Mouse (Mus musculus): ENCODE measurements around the gene Ptk6. TPM values are rescaled to one million over a fixed set of nuclear protein-coding genes. Genes with fewer than 3 reads are reported as not detected.
"Not testable (repeated sequence)": the region's sequence is repeated elsewhere in the genome, so short reads cannot be mapped to it uniquely, and the experiment has no call there.

Gene Ptk6
- total RNA-seq, 2 experiments from 2014 or later, result not detected

- DNase-seq (ENCODE audit: extremely low spot score in 1 of 2, low spot score in 2 of 2), result no peak
- intact Hi-C loops (cut with DNase I), result no loop called here
Observed at GRCm38 (mm10) chr2:181224994-181225393, 22.4 kb upstream of the Ptk6 start.

GRCm38 (mm10) chr2:181220361-181220760 is 17.8 kb upstream of the Ptk6 start:
- intact Hi-C loops (cut with DNase I), result no loop called here
- peak in 1 of 2 experiments; percentile 46 for DNase-seq (ENCODE audit: extremely low spot score in 1 of 2, low spot score in 2 of 2)

GRCm38 (mm10) chr2:181219538-181220216 is 17.1 kb upstream of the Ptk6 start, which contains the start of gene Fndc11:
Gene Fndc11 (plus strand): TSS chr2:181220013.
- DNase-seq (ENCODE audit: extremely low spot score in 1 of 2, low spot score in 2 of 2), result peak; percentile 50 to 90
- intact Hi-C loops (cut with DNase I), result no loop called here

GRCm38 (mm10) chr2:181218881-181219485 is 16.4 kb upstream of the Ptk6 start:
- intact Hi-C loops (cut with DNase I), result no loop called here
- DNase-seq (ENCODE audit: extremely low spot score in 1 of 2, low spot score in 2 of 2), result peak in 1 of 2 experiments; percentile 19

- no peak for DNase-seq (ENCODE audit: extremely low spot score in 1 of 2, low spot score in 2 of 2)
- intact Hi-C loops (cut with DNase I), result no loop called here
Observed at GRCm38 (mm10) chr2:181216037-181216436, 13.4 kb upstream of the Ptk6 start.

GRCm38 (mm10) chr2:181213021-181213445 is 10.4 kb upstream of the Ptk6 start, which contains the start of gene Srms:
Gene Srms (minus strand): TSS chr2:181213185.
- DNase-seq (ENCODE audit: extremely low spot score in 1 of 2, low spot score in 2 of 2), result peak in 1 of 2 experiments; percentile 53

GRCm38 (mm10) chr2:181212389-181213020 is 9.9 kb upstream of the Ptk6 start:
- intact Hi-C loops (cut with DNase I), result no loop called here
- no peak for DNase-seq (ENCODE audit: extremely low spot score in 1 of 2, low spot score in 2 of 2)

More at GRCm38 (mm10) chr2:181213021-181213445, 10.4 kb upstream of the Ptk6 start, which contains the start of gene Srms:
- intact Hi-C loops (cut with DNase I), result no loop called here

GRCm38 (mm10) chr2:181206118-181206517 is 3.5 kb upstream of the Ptk6 start:
- intact Hi-C loops (cut with DNase I), result no loop called here

GRCm38 (mm10) chr2:181205678-181206077 is 3.1 kb upstream of the Ptk6 start:
- intact Hi-C loops (cut with DNase I), result no loop called here
- no peak for DNase-seq (ENCODE audit: extremely low spot score in 1 of 2, low spot score in 2 of 2)

More at GRCm38 (mm10) chr2:181206118-181206517, 3.5 kb upstream of the Ptk6 start:
- peak in 1 of 2 experiments; percentile 12 for DNase-seq (ENCODE audit: extremely low spot score in 1 of 2, low spot score in 2 of 2)

GRCm38 (mm10) chr2:181202886-181203285 is 297 bp upstream of the Ptk6 start:
- no peak for DNase-seq (ENCODE audit: extremely low spot score in 1 of 2, low spot score in 2 of 2)
- intact Hi-C loops (cut with DNase I), result no loop called here

- intact Hi-C loops (cut with DNase I), result no loop called here
- no peak for DNase-seq (ENCODE audit: extremely low spot score in 1 of 2, low spot score in 2 of 2)
Observed at GRCm38 (mm10) chr2:181201606-181202005, 983 bp downstream of the Ptk6 start.

- intact Hi-C loops (cut with DNase I), result no loop called here
Observed at GRCm38 (mm10) chr2:181196628-181197300, 5.8 kb downstream of the Ptk6 start.

GRCm38 (mm10) chr2:181193044-181193443 is 9.5 kb downstream of the Ptk6 start:
- intact Hi-C loops (cut with DNase I), result no loop called here
- DNase-seq (ENCODE audit: extremely low spot score in 1 of 2, low spot score in 2 of 2), result no peak

More at GRCm38 (mm10) chr2:181196628-181197300, 5.8 kb downstream of the Ptk6 start:
- no peak for DNase-seq (ENCODE audit: extremely low spot score in 1 of 2, low spot score in 2 of 2)

GRCm38 (mm10) chr2:181191936-181192335 is 10.7 kb downstream of the Ptk6 start:
- no peak for DNase-seq (ENCODE audit: extremely low spot score in 1 of 2, low spot score in 2 of 2)
- intact Hi-C loops (cut with DNase I), result no loop called here

- DNase-seq (ENCODE audit: extremely low spot score in 1 of 2, low spot score in 2 of 2); intact Hi-C loops (cut with DNase I): not testable (repeated sequence)
Observed at GRCm38 (mm10) chr2:181191385-181191784, 11.2 kb downstream of the Ptk6 start.

GRCm38 (mm10) chr2:181189321-181189720 is 13.3 kb downstream of the Ptk6 start:
- intact Hi-C loops (cut with DNase I), result loop anchor here (5.0 kb wide), 2 partner anchors 98 to 143 kb away; partner anchors contain the start of gene Gmeb2
- no peak for DNase-seq (ENCODE audit: extremely low spot score in 1 of 2, low spot score in 2 of 2)

- intact Hi-C loops (cut with DNase I), result loop anchor here (5.0 kb wide), 2 partner anchors 99 to 144 kb away; partner anchors contain the start of gene Gmeb2
- no peak for DNase-seq (ENCODE audit: extremely low spot score in 1 of 2, low spot score in 2 of 2)
Observed at GRCm38 (mm10) chr2:181188681-181189080, 13.9 kb downstream of the Ptk6 start.

- peak; percentile 90 to 95 for DNase-seq (ENCODE audit: extremely low spot score in 1 of 2, low spot score in 2 of 2)
- intact Hi-C loops (cut with DNase I), result loop anchor here (5.0 kb wide), 2 partner anchors 100 to 145 kb away; partner anchors contain the start of gene Gmeb2
Observed at GRCm38 (mm10) chr2:181187121-181188000, 15.2 kb downstream of the Ptk6 start, which contains the start of gene Ppdpf. Gene Ppdpf (plus strand): TSS chr2:181187247.

Data from left cerebral cortex, postnatal 10 days (tissue).